ENCODE assay signal across 14 mouse cellular contexts in genomic region chr19:30827820-30828219, GRCm38 (mm10).
DNase-seq lines count a peak whose midpoint lies in the region; ATAC-seq and TF ChIP-seq lines count a peak whose summit lies in the region.
"Had no signal": no experiment of that assay in that cellular context is flagged by ENCODE, and none has a peak within 500 bp of the region (broad histone marks: within the 10 kb centered on the region; RNA-seq: fewer than 3 reads in every experiment).

No protein-coding gene starts in this region.

- intact Hi-C loops in heart, adult 2 months (cut with DNase I): no loop called here

- peak; percentile 44 for TF ChIP-seq CTCF in heart, adult 2 months (IDR thresholded peaks at IDR 0.05)
- TF ChIP-seq CTCF in lung, postnatal 0 days (IDR thresholded peaks at IDR 0.05): peak; percentile 30; the same call in 1 of the 2 replicates
- peak; percentile 22 to 33 (median 25) for TF ChIP-seq CTCF in MEL (IDR thresholded peaks at IDR 0.05 in 2 of 3, conservative IDR thresholded peaks at IDR 0.05 in 1 of 3; ENCODE audit: control insufficient read depth in 1 of 3, insufficient read depth in 1 of 3, low read depth in 2 of 3, low read length in 3 of 3, poor library complexity in 1 of 3, severe bottlenecking in 1 of 3)

- H3K4me1 ChIP-seq in heart, adult 2 months (ENCODE audit: control insufficient read depth, insufficient read depth, low read length): no peaks in the 10 kb centered on the region
- H3K4me1 ChIP-seq in heart, embryonic 10.5 days: no peaks in the 10 kb centered on the region
- H3K4me1 ChIP-seq in lung, postnatal 0 days (ENCODE audit: insufficient read depth, low read depth, low read length): no peaks in the 10 kb centered on the region
- H3K4me1 ChIP-seq in MEL (ENCODE audit: control insufficient read depth in 1 of 2, insufficient read depth in 2 of 2, low read length in 2 of 2): no peaks in the 10 kb centered on the region
- H3K4me1 ChIP-seq: heart, embryonic 15.5 days had no signal

- H3K36me3 ChIP-seq in heart, adult 2 months (ENCODE audit: control insufficient read depth, insufficient read depth, low read length): no peaks in the 10 kb centered on the region
- no peaks in the 10 kb centered on the region for H3K36me3 ChIP-seq in heart, embryonic 10.5 days
- no peaks in the 10 kb centered on the region for H3K36me3 ChIP-seq in lung, postnatal 0 days (ENCODE audit: insufficient read depth, low read length)
- no peaks in the 10 kb centered on the region for H3K36me3 ChIP-seq in MEL (ENCODE audit: control insufficient read depth in 1 of 2, insufficient read depth in 2 of 2, low read length in 2 of 2)
- H3K36me3 ChIP-seq: heart, embryonic 15.5 days had no signal

- no peak for ATAC-seq in lung, postnatal 0 days
- peak; percentile 37; the same call in 1 of the 2 replicates for ATAC-seq in megakaryocyte progenitor cell, adult 5-6 weeks (replicated peaks; ENCODE audit: poor library complexity)
- ATAC-seq: forebrain, embryonic 16.5 days had no signal

- H3K4me3 ChIP-seq in heart, adult 2 months: no peak overlapping the region
- H3K4me3 ChIP-seq in heart, embryonic 10.5 days: no peak overlapping the region
- no peak overlapping the region for H3K4me3 ChIP-seq in lung, postnatal 0 days (ENCODE audit: low read depth, low read length)
- H3K4me3 ChIP-seq in MEL (ENCODE audit: control insufficient read depth in 1 of 2, insufficient read depth in 1 of 2, low read depth in 2 of 2, low read length in 2 of 2): no peak overlapping the region
- H3K4me3 ChIP-seq: erythroblast, embryonic 14.5 days; heart, embryonic 15.5 days had no signal

- no peak overlapping the region for H3K9ac ChIP-seq in heart, adult 2 months (ENCODE audit: low read depth, low read length)
- no peak overlapping the region for H3K9ac ChIP-seq in lung, postnatal 0 days (replicated peaks; ENCODE audit: low read depth)
- H3K9ac ChIP-seq in MEL (ENCODE audit: control insufficient read depth, low read depth, low read length, poor library complexity, severe bottlenecking): no peak overlapping the region
- H3K9ac ChIP-seq: heart, embryonic 15.5 days had no signal

- no peak for TF ChIP-seq EP300 in heart, adult 2 months (IDR thresholded peaks at IDR 0.05; ENCODE audit: insufficient read depth, low read depth, low read length)
- TF ChIP-seq EP300 in lung, postnatal 0 days (IDR thresholded peaks at IDR 0.05): no peak
- no peak for TF ChIP-seq EP300 in MEL (IDR thresholded peaks at IDR 0.05; ENCODE audit: low read depth in 1 of 2, low read length in 2 of 2)

- no peaks in the 10 kb centered on the region for H3K9me3 ChIP-seq in heart, embryonic 10.5 days
- no peaks in the 10 kb centered on the region for H3K9me3 ChIP-seq in lung, postnatal 0 days (ENCODE audit: low read length)
- H3K9me3 ChIP-seq in MEL (replicated peaks; ENCODE audit: insufficient read depth, low read length): no peaks in the 10 kb centered on the region
- H3K9me3 ChIP-seq: heart, embryonic 15.5 days had no signal

- TF ChIP-seq POLR2A in heart, adult 2 months (IDR thresholded peaks at IDR 0.05; ENCODE audit: insufficient read depth, low read depth, low read length): no peak
- no peak for TF ChIP-seq POLR2A in MEL (IDR thresholded peaks at IDR 0.05; ENCODE audit: control insufficient read depth in 1 of 2, insufficient read depth in 1 of 2, low read depth in 1 of 2, low read length in 2 of 2, poor library complexity in 1 of 2)

- WGBS in heart, adult 2 months: 83% methylated on average over 3 of the region's 3 CpGs
- 77% methylated on average over 3 of the region's 3 CpGs for WGBS in heart, embryonic 10.5 days
- WGBS in lung, postnatal 0 days: 76% methylated on average over 3 of the region's 3 CpGs

- H3K79me2 ChIP-seq in heart, adult 2 months (replicated peaks; ENCODE audit: control insufficient read depth, insufficient read depth, low read length): no peaks in the 10 kb centered on the region
- H3K79me2 ChIP-seq in MEL (ENCODE audit: control insufficient read depth, insufficient read depth, low read length, poor library complexity): no peaks in the 10 kb centered on the region

- no peak overlapping the region for H3K27ac ChIP-seq in heart, adult 2 months
- no peak overlapping the region for H3K27ac ChIP-seq in heart, embryonic 10.5 days
- H3K27ac ChIP-seq in lung, postnatal 0 days (ENCODE audit: low read length): no peak overlapping the region
- no peak overlapping the region for H3K27ac ChIP-seq in MEL (ENCODE audit: control insufficient read depth, low read depth, low read length)
- H3K27ac ChIP-seq: heart, embryonic 15.5 days had no signal

- no peaks in the 10 kb centered on the region for H3K27me3 ChIP-seq in heart, adult 2 months (ENCODE audit: control insufficient read depth, insufficient read depth, low read length)
- no peaks in the 10 kb centered on the region for H3K27me3 ChIP-seq in heart, embryonic 10.5 days (ENCODE audit: insufficient read depth, poor library complexity, severe bottlenecking)
- H3K27me3 ChIP-seq in lung, postnatal 0 days (replicated peaks; ENCODE audit: insufficient read depth, low read length): no peaks in the 10 kb centered on the region
- no peaks in the 10 kb centered on the region for H3K27me3 ChIP-seq in MEL (ENCODE audit: control insufficient read depth in 1 of 2, insufficient read depth in 2 of 2, low read length in 2 of 2)
- H3K27me3 ChIP-seq: heart, embryonic 15.5 days had no signal

- no peak overlapping the region for H3K4me2 ChIP-seq in lung, postnatal 0 days (replicated peaks; ENCODE audit: low read depth, low read length)
- H3K4me2 ChIP-seq: heart, embryonic 15.5 days had no signal

- TF ChIP-seq RAD21 in MEL (IDR thresholded peaks at IDR 0.05; ENCODE audit: low read depth, low read length): peak; percentile 27

- no peak for DNase-seq in heart, adult 2 months
- no peak for DNase-seq in heart, embryonic 10.5 days (ENCODE audit: low spot score)
- no peak for DNase-seq in lung, postnatal 0 days (ENCODE audit: low spot score)
- DNase-seq in lung, adult 18-20 months: no peak
- peak; percentile 23 for DNase-seq in MEL (ENCODE audit: low read depth, low spot score)
- no peak for DNase-seq in adrenal gland, postnatal 4 days (ENCODE audit: low spot score in 2 of 2)
- DNase-seq in frontal cortex, postnatal 36 days (ENCODE audit: low spot score in 2 of 2): no peak
- DNase-seq: adrenal gland, postnatal 10 days; cerebellum, postnatal 14 days; kidney, adult 8-10 months had no signal

TF ChIP-seq in MEL, 35 proteins besides CTCF, POLR2A, EP300 and RAD21:
- TF ChIP-seq SMC3 (IDR thresholded peaks at IDR 0.05; ENCODE audit: low read depth, low read length) (peak; percentile 34), NRF1 (IDR thresholded peaks at IDR 0.05; ENCODE audit: insufficient read depth, low read depth, low read length, poor library complexity, severe bottlenecking) (no peak)
